Mouse (Mus musculus) lung, postnatal 4 days (tissue): ENCODE results near the gene Angptl3.
A peak's percentile ranks its signal among the peaks of the same experiment; 100 is the strongest.

Experiments used
- DNase-seq, 2 experiments: peaks; one replicate each; pipeline ENCODE4 v3.0.0; 2021

Angptl3 gene

DNA sequence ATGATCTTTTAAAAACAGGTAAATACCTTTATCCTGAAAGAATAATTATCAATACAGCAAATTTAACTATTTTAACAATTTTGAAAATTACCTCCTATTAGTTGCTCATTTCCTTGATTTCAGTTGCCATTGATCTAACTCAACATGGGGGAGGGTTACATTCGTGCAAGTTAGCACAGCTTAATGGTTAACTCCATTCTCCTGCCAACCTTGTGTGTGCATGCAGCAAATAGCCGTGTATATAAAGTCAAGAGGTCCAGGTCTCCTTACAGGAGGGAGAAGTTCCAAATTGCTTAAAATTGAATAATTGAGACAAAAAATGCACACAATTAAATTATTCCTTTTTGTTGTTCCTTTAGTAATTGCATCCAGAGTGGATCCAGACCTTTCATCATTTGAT is at the start of gene Angptl3:
Angptl3 (plus strand) TSS at position 269 of the 400 bp plus-strand sequence.
- no peak for DNase-seq

DNA sequence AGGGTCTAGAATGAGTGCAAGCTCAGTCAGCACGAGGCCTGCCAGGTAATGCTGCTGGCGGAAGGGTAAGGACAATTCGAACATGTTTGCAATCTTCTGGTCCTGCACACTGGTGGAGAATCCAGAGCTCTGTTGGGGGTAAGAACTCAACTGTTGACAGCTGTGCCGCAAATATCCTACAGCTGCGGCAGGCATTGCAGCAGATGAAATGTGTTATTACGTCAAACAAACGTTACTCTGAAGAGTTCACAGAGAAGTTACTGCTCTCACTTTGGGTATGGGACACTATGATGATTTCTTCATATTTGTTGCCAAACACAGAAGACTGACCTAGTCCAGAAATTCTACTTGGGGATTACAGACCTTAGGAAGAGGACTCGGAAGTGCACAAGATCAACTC is 46.1 kb upstream of the Angptl3 start:
- DNase-seq, result peak in 1 of 2 experiments; percentile 26

DNA sequence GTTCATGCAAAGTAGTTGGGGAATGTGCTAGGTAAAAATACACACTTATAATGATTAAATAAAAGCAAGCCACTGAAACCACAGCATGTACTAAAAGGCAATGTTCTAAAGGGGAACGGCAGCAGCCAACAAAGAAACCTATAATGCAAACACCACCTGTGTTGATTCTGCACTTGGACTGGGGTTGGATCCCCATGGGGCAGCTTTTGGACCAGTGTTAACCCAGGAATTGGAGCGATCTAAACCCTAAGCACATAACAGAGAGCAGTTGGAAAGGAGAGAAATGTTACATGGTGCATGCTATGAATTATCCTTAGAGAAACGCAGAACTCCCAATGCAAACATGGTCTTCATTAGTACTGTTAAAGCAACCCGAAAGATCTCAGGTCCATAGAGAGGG is 37.3 kb upstream of the Angptl3 start:
- no peak for DNase-seq

DNA sequence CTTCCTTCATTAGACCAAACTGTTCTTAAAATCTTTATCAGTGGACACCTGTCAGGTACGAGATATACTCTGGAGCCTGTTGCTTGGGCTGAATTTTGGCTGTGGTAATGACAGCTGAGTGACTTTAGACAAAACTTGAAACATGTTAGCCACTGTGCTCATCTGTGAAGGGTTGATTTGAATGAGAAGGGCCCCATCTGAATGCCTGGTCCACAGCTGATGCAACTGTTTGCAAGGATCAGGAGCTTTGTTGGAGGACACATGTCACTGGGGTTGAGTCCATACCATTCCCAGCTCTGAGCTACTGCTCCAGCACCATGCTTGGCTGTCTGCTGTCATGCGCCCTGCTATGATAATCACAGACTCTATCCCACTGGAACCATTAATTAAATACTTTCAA is 25.2 kb upstream of the Angptl3 start:
- no peak for DNase-seq

DNA sequence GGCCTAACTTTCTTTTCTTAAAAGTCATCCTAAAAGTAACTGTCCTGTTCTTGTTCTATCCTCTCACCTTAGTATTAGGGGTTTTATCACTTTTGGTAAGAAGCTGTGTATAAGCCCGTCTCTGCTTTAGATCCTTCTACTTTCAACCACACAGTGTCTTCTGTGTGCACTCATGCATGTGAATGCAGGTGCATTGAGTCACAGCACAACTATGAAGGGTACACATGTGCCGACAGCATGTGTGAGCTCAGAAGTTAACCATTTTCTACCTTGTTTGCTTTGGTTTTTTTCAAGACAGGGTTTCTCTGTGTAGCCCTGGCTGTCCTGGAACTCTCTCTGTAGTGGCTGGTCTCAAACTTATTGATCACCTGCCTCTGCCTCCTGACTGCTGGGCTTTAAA is 24.4 kb upstream of the Angptl3 start:
- DNase-seq, result no peak

DNA sequence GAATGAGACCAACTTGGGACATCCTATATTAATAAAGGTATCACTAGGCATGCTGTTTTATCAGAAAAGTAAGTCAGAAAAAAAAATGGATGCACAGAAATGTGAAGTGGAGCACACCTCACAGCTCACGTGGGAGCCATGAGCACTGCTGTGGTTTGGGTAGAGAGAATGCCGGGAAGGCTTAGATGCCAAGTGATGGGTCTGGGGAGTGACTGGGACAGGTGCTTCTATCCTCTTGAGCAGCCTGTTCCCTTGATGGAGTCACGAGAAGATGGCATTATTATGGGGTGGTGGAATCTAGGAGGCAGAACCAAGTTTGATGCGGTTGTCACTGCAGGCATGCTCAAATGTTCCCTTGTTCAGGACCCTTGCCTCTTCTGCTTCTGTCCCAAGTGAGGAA is 19.7 kb upstream of the Angptl3 start:
- no peak for DNase-seq

DNA sequence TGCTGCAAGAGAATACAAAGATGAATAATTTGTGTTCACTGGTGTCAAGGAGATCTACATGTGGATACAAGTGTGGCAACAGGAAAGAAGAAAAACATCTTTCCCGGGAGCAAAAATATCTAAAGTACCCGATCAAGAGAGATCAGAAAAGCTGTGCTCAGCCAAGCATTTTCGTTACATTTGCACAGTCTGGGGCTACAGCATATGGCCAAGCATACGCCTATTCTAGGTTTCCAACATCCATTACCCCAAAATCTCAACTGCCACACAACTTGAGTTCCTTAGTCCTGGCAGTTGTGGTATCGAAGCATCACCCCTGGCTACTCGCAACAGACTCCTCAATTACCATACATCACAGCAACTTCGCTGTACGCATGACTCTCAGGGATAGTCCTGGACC is 8.5 kb upstream of the Angptl3 start:
- no peak for DNase-seq

DNA sequence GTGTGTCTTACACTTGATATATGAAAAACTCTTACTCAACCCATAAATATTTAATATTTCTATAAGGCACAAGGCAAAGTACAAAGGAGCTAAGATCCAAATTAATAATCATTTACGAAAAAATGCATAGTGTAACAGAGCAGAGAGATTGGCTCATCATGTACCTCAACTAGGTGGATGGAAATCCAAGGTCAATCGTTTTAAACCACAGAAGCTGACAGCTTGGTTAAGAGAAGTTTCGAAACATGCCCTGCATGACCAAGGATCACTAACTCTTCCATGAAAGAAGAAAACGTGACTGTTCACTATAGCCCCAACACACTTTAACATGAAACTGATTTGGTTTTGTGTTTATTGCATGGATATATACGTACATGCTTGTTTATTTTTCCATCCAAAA is 2.4 kb upstream of the Angptl3 start:
- DNase-seq, result no peak

DNA sequence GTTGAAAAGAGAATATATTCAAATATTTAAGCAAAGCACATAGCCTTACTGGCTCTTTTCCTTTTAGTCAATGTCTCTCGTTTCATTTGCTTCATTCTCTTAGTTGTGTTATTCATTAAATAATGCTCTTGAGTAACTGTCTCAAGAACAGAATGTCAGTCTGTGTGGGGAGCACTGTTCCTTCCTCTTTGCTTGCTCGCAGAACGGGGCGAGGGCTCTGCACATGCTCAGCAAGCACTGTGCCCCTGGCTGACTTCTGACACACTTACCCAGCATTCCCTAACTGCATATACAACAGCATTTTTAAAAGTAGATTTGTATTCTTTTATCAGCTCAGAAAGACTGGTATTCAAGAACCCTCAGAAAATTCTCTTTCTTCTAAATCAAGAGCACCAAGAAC is 2.2 kb downstream of the Angptl3 start:
- peak; percentile 10 to 29 for DNase-seq

DNA sequence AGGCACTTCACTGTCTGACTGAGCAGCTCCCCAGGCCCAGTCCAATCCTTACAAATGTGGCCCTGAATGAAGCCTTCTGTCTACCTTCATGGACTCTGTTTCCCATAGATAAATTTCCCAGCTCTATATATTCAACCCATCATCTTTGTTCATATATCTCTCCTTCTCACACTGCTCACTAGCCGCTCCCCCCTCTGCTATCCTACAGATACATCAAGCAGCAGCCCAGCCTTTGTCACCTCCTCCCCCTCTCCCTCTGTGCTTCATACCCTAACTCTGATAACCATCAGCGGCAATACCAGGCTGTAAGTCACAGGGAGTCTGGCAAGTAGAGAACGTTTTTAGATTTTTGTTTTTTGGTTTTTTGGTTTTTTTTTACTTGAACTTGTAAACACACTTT is 14.1 kb downstream of the Angptl3 start:
- no peak for DNase-seq

DNA sequence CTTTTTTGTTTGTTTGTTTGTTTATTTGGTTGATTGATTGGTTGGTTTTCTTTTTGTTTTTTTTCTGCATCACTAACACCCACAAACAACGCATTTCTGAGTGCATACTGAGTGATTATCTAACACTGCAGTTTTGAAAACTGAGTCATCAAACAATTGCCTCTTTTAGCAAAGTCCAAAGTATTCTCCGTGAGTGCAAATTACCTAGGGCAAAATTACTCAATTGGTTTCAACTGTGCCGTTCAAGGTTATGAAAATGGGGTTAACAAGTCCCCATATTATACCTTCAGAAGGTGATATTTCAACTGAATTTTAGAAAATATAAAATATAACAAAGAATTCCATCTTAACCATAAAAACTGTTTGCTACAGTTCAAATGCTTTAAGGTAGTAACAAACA is 15.7 kb downstream of the Angptl3 start:
- no peak for DNase-seq

DNA sequence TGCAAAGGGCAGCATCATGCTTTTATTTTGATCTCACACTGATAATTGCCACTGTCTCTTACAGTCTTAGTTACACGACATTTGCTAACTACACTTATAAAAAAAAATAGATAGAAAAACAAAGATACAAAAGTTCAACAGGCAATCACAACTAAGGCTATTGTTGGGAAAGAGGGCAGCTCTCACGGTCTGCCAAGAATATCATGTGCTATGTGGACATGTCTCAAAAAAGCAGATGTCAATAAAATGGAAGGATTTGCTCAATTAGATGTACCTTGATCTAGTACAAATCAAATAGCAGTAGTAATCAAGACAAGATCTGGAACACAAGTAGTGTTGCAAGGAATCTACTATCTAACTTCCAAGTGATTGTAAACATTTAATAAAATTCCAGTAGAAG is 17.8 kb downstream of the Angptl3 start:
- no peak for DNase-seq

DNA sequence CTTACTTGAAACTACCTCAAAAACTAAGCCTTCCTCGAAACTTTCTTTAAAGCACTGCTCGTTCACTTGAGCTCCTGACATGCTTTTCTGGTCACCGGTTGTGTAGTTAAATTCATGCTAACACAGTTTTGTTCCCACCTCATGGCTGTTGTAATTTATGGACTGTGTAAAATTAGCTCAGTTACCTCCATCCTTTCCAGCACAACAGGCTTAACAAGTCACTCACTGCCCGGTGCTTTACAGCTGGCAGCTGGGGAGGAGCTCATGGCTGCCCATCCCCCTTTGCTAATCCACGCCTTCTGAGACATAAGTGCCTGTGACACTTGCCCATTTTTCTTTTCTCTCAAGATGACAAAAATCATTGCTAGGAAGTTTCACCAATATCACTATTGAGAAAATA is 33.8 kb downstream of the Angptl3 start:
- no peak for DNase-seq

DNA sequence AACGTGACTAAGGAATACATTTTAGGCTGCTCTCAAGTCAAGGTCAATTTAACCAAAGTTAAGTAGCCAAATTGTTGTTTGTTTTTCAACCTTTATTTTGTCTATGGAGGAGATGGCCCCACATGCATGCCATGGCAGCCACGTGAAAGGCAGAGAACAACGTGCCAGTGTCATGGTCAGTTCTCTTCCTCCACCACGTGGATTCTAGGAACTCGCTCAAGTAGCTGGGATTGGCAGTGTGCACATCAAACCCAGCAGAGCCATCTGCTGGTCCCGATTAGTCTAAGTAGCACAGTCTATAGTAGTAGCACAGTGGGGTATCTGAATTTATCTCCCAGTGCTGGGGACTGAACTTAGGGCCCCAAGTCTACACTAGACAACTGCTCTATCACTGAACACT is 38.1 kb downstream of the Angptl3 start:
- no peak for DNase-seq

DNA sequence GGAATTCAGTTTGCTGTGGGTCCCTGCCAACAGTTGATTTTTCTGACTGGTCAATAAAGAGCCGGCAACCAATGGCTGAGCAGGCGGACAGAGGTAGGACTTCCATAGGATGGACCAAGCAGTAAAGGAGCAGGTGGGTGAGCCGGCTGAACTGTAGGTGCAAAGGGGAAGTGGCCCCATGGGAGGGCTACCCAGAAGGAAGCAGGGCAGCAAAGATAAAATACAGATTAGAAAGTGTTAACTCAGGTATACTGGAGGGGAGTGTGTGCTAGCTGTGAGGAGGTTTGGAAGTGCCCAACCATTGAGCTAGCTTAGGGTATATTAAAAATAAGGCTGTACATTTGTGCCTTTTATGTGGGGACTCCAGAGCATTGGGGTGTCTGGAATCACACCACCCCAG is 47.3 kb downstream of the Angptl3 start:
- no peak for DNase-seq

DNA sequence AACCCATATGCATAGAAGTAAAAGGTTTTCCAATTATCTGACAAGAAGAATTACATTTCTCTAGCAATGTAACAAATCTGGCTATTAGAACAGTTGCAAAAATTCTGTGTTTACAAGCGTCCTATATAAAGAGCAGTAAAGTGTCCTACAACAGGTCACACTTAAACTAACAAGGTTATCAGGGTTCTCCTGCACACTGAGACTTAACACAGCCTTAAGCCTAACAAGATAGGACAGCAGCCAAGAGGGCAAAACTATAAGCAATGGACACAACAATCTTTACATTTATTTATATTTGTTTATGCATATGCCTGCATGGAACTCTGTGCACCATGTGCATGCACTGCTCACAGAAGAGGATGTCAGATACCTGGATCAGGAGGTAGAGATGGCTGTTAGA is 50.4 kb downstream of the Angptl3 start:
- no peak for DNase-seq

DNA sequence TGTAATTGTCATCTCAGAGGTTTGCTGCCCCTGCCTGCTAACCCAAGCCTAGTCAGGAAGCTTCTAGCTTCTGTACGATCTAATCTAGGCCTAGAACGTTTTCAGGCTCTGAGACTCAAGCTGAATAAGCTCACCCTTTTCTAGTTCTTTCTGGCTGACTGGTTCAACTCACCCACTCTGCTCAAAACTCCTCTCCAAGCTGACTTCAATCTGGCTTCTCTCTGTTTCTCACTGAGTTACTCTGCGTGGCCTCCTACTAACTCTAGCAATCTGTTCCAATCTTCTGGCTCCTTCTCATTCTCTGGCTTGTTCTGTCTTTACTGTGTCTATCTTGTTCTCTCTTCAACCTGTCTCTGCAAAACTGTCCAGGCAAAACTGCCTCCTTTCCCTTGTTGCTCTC is 53.1 kb downstream of the Angptl3 start:
- no peak for DNase-seq

DNA sequence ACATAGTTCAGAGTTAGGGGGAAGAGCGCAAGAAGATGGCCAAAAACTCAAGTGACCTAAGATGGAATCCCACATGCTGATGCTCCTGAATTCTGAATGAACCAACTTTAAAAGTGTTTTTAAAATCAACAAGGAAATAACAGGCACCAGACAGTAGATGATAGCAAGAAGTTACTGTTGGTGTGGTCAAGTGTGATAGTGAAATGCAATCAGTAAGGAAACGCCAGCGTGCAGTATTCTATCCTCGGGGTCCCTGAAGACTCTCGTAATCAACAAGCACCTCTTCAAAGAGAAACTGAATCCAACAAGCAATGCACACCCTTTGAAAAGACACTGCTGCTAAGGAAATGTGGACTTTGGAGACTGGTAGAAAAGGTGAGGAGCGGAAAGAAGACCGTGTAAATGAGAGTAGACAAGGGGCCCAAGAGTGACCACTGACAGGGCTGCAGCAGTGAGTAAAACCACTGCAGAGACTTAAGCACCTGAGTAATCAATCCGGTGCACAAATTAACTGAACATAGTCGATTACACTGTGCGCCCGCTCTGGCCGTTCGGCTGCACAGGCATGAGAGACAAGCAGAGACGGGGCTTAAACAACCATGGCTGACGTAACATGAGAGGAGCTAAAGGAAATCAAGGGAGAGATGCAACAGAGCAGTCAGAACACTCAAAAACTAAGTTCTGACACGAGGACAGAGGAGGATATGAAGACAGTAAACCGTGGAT is 57.2 kb downstream of the Angptl3 start:
- DNase-seq, result no peak

DNA sequence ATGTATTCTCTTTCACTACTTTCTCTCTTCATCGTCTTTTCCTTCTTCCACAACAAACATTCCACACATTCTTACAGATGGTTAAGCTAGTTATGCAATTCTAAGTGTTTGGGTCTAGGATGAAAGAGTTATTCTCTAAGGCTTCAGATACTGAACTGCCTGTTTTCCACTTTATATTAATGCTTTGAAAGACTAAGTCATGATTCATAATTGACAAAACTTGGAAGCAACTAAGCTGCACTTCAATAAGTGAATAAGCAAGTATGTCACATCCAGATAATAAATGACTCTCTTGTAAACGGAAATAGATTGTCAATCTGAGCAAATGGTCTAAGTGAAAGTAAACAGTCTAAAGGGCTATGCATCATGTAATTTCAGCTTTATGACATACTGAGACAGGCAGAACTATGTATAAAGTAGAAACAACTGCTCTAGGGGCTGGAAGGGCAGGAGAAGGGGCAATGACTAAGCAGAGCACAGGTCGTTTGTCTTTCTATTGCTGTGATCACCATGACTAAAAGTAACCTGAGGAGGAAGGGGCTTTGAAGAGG is 60.5 kb downstream of the Angptl3 start:
- DNase-seq, result no peak

DNA sequence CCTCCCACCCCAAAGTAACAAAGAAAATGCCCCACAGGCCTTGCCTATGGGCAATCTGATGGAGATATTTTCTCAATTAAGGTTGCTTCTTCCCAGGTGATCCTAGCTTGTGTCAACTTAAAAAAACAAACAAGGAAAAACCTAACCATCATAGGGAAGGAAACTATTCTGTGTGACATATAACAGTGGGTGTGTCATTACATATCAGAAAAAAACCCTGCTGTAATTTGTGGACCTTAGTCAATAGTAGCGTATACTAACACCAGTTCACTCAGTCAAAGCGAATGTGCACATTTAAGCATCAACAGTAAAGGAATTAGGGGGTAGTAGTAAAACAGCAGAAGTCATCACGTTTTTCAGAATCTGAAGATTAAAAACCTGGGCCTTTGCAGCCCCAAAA is 61.0 kb downstream of the Angptl3 start:
- no peak for DNase-seq
